Mouse (Mus musculus) thymus, adult 2 months (tissue): ENCODE measurements at regions not wholly inside any gene's neighbourhood (a gene's known extent, or its start where the extent isn't known, plus 50 kb on each side); places are given as distances from the start of the nearest gene placed in this dataset.

ENCODE experiments used
- DNase-seq: peaks from one replicate; pipeline ENCODE4 v3.0.0; 2021
- H3K27ac ChIP-seq: fragments of 200-500 bp; 2 replicates; pipeline ENCODE4 v1.5.1; 2012; ENCODE audit warnings: low read length, control low read depth; ENCODE audit not compliant: control insufficient read depth, insufficient read depth
- H3K27me3 ChIP-seq: fragments of 200-500 bp; 2 replicates; pipeline ENCODE4 v1.6.1; 2012; ENCODE audit warnings: mild to moderate bottlenecking, low read length, moderate library complexity, mixed read lengths; ENCODE audit not compliant: control insufficient read depth, insufficient read depth
- H3K36me3 ChIP-seq: fragments of 200-500 bp; 2 replicates; pipeline ENCODE4 v1.6.1; 2012; ENCODE audit warnings: mild to moderate bottlenecking, low read length, moderate library complexity; ENCODE audit not compliant: control insufficient read depth, insufficient read depth
- H3K4me1 ChIP-seq: fragments of 200-500 bp; replicated peaks from 2 replicates; pipeline ENCODE4 v1.6.1; 2012; ENCODE audit warnings: low read length; ENCODE audit not compliant: control insufficient read depth, insufficient read depth
- H3K4me3 ChIP-seq: fragments of 200-500 bp; 2 replicates; pipeline ENCODE4 v1.5.1; 2012; ENCODE audit warnings: mild to moderate bottlenecking, low read length, control low read depth, moderate library complexity; ENCODE audit not compliant: control insufficient read depth, insufficient read depth
- CTCF ChIP-seq: fragments of 200-500 bp; IDR thresholded peaks from 2 replicates; pipeline ENCODE4 v1.5.1; 2012; ENCODE audit warnings: mild to moderate bottlenecking, control low read depth, low read length, moderate library complexity, borderline replicate concordance; ENCODE audit not compliant: control insufficient read depth, poor library complexity, insufficient read depth; ENCODE audit errors: extremely low read depth
- POLR2A ChIP-seq: fragments of 200-500 bp; IDR thresholded peaks from 2 replicates; pipeline ENCODE4 v1.6.1; 2012; ENCODE audit warnings: mild to moderate bottlenecking, low read length, control low read depth, moderate library complexity; ENCODE audit not compliant: control insufficient read depth, poor library complexity, insufficient read depth; ENCODE audit errors: extremely low read depth
- WGBS: fragments of 180-500 bp; shearing (Covaris S2); methylation state at CpG from one replicate; pipeline ENCODE4 v1.1.7; 2018; 5-methylcytosine and 5-hydroxymethylcytosine counted together

DNA sequence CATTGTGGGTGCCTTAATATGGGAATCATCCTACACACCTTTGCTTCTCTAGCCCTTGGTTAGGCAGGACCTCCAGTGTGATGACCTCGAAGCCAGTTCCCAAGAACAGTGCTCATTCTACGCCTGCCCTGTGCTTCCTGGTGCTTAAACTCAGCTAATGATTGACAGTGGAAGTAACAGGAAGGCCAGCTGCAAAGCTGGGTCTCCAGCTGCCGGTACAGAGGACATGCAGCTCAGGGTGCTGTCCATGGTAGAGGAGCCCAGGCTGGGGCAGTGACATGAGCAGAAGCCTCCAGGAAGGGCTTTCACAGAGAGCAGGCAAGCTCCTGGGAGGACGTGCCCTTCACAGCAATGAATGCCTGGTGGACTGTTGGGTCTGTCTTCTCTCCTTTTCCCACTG lies 293.6 kb downstream of the 3100002H09Rik start:
- H3K27ac ChIP-seq, result no peak overlapping the region
- no peaks in the 10 kb centered on the region for H3K4me1 ChIP-seq
- no peak overlapping the region for H3K4me3 ChIP-seq
- DNase-seq, result no peak
- no peaks in the 10 kb centered on the region for H3K36me3 ChIP-seq
- TF ChIP-seq CTCF, result no peak
- no peak for TF ChIP-seq POLR2A
- H3K27me3 ChIP-seq, result no peaks in the 10 kb centered on the region
- WGBS, result 23% methylated on average over 4 of the region's 4 CpGs

GRCm38 (mm10) chr4:124311657-124312056 lies 298.9 kb downstream of the 3100002H09Rik start:
- no peak for DNase-seq
- H3K4me1 ChIP-seq, result no peaks in the 10 kb centered on the region
- no peak overlapping the region for H3K27ac ChIP-seq
- H3K4me3 ChIP-seq, result no peak overlapping the region
- 85% methylated on average over 5 of the region's 5 CpGs for WGBS
- TF ChIP-seq POLR2A (no peak), CTCF (no peak)
- no peaks in the 10 kb centered on the region for H3K36me3 ChIP-seq
- no peaks in the 10 kb centered on the region for H3K27me3 ChIP-seq

- H3K4me3 ChIP-seq, result no peak overlapping the region
- H3K27me3 ChIP-seq, result no peaks in the 10 kb centered on the region
- H3K36me3 ChIP-seq, result no peaks in the 10 kb centered on the region
- TF ChIP-seq CTCF (no peak), POLR2A (no peak)
- 28% methylated on average over 10 of the region's 10 CpGs for WGBS
- H3K4me1 ChIP-seq, result no peaks in the 10 kb centered on the region
- H3K27ac ChIP-seq, result no peak overlapping the region
- no peak for DNase-seq
Measured at GRCm38 (mm10) chr4:124310594-124310993, 300.0 kb downstream of the 3100002H09Rik start.

DNA sequence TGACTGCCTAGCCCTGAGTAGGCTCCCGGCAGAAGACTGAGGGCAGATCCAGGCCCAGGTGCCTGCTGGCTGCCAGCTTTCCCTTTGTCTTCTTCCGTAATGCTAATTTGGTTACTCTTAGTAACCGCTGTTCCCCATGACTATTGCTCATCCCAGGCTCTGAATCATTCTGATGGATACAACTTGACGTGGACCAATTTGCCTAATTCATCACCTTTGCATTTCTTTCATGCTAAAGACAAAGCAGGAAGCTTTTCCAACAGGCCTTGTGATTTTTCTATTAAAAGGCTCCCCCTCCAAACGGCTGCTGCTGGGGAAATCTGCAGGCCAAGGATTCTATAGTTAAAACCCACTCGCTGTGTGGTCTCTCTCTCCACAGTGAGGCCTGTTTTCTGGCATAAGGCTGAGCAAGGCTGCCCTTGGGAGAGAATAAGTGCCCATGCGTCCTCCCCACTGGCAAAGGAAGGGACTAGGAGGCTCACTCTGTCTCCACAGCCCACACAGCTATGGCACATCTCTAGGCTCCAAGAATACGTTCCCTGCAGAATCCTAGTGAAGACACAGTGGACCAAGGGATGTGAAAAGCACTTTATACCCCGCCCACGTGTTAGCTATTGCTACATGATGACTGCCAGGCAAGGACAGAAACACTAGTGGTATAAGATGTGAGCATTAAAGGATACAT lies 304.6 kb downstream of the 3100002H09Rik start:
- no peak for DNase-seq
- WGBS, result 83% methylated on average over 10 of the region's 10 CpGs
- no peaks in the 10 kb centered on the region for H3K27me3 ChIP-seq
- no peak overlapping the region for H3K27ac ChIP-seq
- TF ChIP-seq CTCF, result no peak
- no peak for TF ChIP-seq POLR2A
- H3K36me3 ChIP-seq, result no peaks in the 10 kb centered on the region
- H3K4me1 ChIP-seq, result no peaks in the 10 kb centered on the region
- no peak overlapping the region for H3K4me3 ChIP-seq

- DNase-seq, result no peak
- 73% methylated on average over 7 of the region's 7 CpGs for WGBS
- Histone ChIP-seq H3K4me1 (no peaks in the 10 kb centered on the region), H3K4me3 (no peak overlapping the region), H3K27me3 (no peaks in the 10 kb centered on the region), H3K36me3 (no peaks in the 10 kb centered on the region), H3K27ac (no peak overlapping the region)
- no peak for TF ChIP-seq CTCF
- no peak for TF ChIP-seq POLR2A
Measured at GRCm38 (mm10) chr4:124302950-124303349, 307.7 kb downstream of the 3100002H09Rik start.

DNA sequence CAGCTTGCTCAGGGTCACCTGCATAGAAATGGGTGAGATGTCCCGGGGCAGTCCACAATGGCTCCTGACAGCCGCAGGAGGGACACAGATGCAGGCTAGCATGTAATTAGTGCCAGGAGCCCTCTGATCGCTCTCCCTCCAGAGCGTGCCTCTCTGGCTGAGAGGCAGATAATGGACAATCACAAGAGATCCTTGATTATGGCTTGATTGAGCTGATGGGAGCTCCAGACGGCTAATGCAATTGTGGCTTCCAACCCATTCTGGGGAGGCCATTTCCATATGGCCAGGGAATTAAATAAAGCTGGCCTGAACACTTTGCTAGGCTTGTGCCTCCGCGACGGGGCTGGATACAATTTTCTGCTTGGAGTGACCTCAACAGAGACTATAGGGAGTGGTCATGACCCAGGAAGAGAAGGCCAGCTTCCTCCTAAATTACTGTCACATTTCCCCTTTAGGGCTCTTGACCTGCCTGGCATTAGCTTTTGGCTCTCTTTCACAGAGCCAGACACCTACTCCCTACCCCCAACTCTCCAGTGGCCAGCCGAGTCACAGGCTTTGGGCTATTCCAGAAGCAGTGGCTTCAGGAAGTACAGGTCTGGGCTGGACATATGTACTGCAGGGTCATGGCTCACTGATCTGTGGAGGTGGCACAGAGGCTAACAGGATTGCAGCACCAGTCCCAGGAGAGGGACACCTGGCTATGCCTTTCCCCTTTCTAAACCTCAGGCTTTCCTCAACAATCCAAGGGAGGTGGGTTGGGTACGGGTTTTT lies 311.8 kb downstream of the 3100002H09Rik start:
- H3K36me3 ChIP-seq, result no peaks in the 10 kb centered on the region
- H3K27me3 ChIP-seq, result no peaks in the 10 kb centered on the region
- WGBS, result 79% methylated on average over 10 of the region's 10 CpGs
- H3K4me1 ChIP-seq, result no peaks in the 10 kb centered on the region
- no peak overlapping the region for H3K27ac ChIP-seq
- no peak for DNase-seq
- TF ChIP-seq POLR2A (no peak), CTCF (no peak)
- no peak overlapping the region for H3K4me3 ChIP-seq

GRCm38 (mm10) chr4:124292254-124292653 lies 318.3 kb downstream of the 3100002H09Rik start:
- H3K27ac ChIP-seq, result no peak overlapping the region
- TF ChIP-seq CTCF (no peak), POLR2A (no peak)
- no peaks in the 10 kb centered on the region for H3K36me3 ChIP-seq
- no peaks in the 10 kb centered on the region for H3K4me1 ChIP-seq
- WGBS, result 68% methylated on average over 17 of the region's 17 CpGs
- no peak for DNase-seq
- H3K4me3 ChIP-seq, result no peak overlapping the region
- no peaks in the 10 kb centered on the region for H3K27me3 ChIP-seq
